Mouse (Mus musculus): ENCODE data around the gene Cbx1.

- TF ChIP-seq GATA1 (IDR thresholded peaks at IDR 0.05; ENCODE audit: borderline replicate concordance, low read length) (no peak), FLI1 (IDR thresholded peaks at IDR 0.05; ENCODE audit: low read length) (no peak)
These were observed 40.5 kb downstream of the Cbx1 start for GRCm38 (mm10) chr11:96829403-96829812.
